Mouse (Mus musculus) bone marrow macrophage, adult 2 months (primary cell): ENCODE results near the gene Jdp2.

Experiments
- CTCF ChIP-seq: IDR thresholded peaks from 2 replicates; pipeline ENCODE4 v1.5.1; 2012; ENCODE audit warnings: low read depth, mild to moderate bottlenecking, low read length, moderate library complexity
- POLR2A ChIP-seq: IDR thresholded peaks from 2 replicates; pipeline ENCODE4 v1.6.1; 2012; ENCODE audit warnings: mild to moderate bottlenecking, low read depth, low read length, borderline replicate concordance

DNA sequence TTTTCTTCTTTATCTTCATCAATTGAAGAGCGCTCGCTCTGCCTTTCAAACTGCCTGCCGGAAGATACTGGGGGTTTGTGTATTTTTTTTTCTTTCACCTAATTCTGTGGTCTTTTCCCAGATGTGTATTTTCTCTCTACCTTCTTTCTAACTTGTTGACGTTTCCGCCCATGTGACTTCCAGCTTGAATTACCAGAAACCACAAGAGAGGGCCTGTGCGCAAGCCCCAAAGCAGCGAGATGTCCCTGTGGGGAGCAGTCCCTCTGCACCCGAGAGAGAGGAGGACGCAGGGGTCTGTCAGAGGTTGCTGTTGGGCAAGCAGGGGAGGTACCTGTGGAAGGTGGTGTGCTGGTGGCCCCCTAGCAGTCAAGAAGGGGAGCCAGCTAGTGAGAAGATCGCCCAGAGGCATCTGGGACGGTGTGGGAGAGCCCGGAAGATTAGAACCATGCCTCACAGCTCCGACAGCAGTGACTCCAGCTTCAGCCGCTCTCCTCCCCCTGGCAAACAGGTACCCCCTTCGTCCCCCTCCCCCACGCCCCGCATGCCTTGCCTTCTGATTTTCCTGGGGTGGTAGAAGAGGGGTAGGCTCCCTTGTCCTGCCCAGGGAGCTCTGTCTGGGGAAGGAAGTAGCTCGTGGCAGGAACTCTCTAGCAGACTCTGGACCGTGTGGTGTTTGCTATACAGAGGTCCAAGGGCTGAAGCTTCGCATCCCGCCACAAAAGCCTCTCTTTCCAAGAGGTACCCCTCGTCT, 87.8 kb downstream of the Jdp2 start, which contains the start of gene Batf:
- TF ChIP-seq POLR2A (no peak), CTCF (no peak)
